Mouse (Mus musculus) limb, embryonic 14.5 days (tissue): ENCODE results near the gene Gm20388. TPM values are rescaled to one million over a fixed set of nuclear protein-coding genes. Genes with fewer than 3 reads are reported as not detected.

ENCODE experiments used
- ATAC-seq: fragments of 200-750 bp; cut with Nextera tagmentation; 2 replicates; pipeline ENCODE4 v1.8.0; 2017; ENCODE audit warnings: low read depth, moderate number of reproducible peaks, moderate TSS enrichment; ENCODE audit not compliant: low FRiP score
- DNase-seq: peaks from one replicate; pipeline ENCODE4 v3.0.0-alpha.2; 2015; ENCODE audit warnings: low spot score
- H3K27ac ChIP-seq: fragments of 300-500 bp; sonication (generic); replicated peaks from 2 replicates; pipeline ENCODE4 v1.5.1; 2014; ENCODE audit warnings: low read depth, mild to moderate bottlenecking, low read length, moderate library complexity, mixed read lengths
- H3K27me3 ChIP-seq: fragments of 300-500 bp; sonication (generic); 2 replicates; pipeline ENCODE4 v1.6.1; 2014; ENCODE audit warnings: low read length, mixed read lengths; ENCODE audit not compliant: control insufficient read depth, insufficient read depth
- H3K36me3 ChIP-seq: fragments of 300-500 bp; sonication (generic); 2 replicates; pipeline ENCODE4 v1.6.1; 2014; ENCODE audit warnings: mild to moderate bottlenecking, low read length, moderate library complexity, mixed read lengths; ENCODE audit not compliant: control insufficient read depth, insufficient read depth
- H3K4me1 ChIP-seq: fragments of 300-500 bp; sonication (generic); 2 replicates; pipeline ENCODE4 v1.6.1; 2014; ENCODE audit warnings: antibody characterized with exemption, low read length, mixed read lengths; ENCODE audit not compliant: control insufficient read depth, insufficient read depth
- H3K4me2 ChIP-seq: fragments of 300-500 bp; sonication (generic); replicated peaks from 2 replicates; pipeline ENCODE4 v1.6.1; 2014; ENCODE audit warnings: low read depth, mild to moderate bottlenecking, low read length, moderate library complexity; ENCODE audit not compliant: severe bottlenecking
- H3K4me3 ChIP-seq: fragments of 300-500 bp; sonication (generic); replicated peaks from 2 replicates; pipeline ENCODE4 v1.5.1; 2014; ENCODE audit warnings: low read length
- H3K9ac ChIP-seq: fragments of 300-500 bp; sonication (generic); 2 replicates; pipeline ENCODE4 v1.6.1; 2014; ENCODE audit warnings: mild to moderate bottlenecking, low read depth, low read length, moderate library complexity; ENCODE audit not compliant: severe bottlenecking
- H3K9me3 ChIP-seq: fragments of 300-500 bp; sonication (generic); 2 replicates; pipeline ENCODE4 v1.6.1; 2016; ENCODE audit warnings: low read length; ENCODE audit not compliant: control insufficient read depth
- POLR2A ChIP-seq: fragments of 200-500 bp; IDR thresholded peaks from 2 replicates; pipeline ENCODE4 v1.8.0; 2012; ENCODE audit warnings: inconsistent platforms, mild to moderate bottlenecking, moderate library complexity, borderline replicate concordance; ENCODE audit not compliant: insufficient read depth, insufficient read length; ENCODE audit errors: extremely low read depth
- WGBS: fragments of 180-500 bp; shearing (Covaris S2); extraction: QIAGEN DNeasy Blood & Tissue Kit; methylation state at CpG from one replicate; pipeline ENCODE4 v1.1.7; 2014; 5-methylcytosine and 5-hydroxymethylcytosine counted together
- polyA plus RNA-seq, 2 experiments: library from polyadenylated mRNA; depleted of rRNA in 1 of 2; stranded (reverse) in 1 of 2; unstranded in 1 of 2; fragments of >200 nt; fragmentation: Nextera tagmentation in 1 of 2; extraction: Ambion mirVana in 1 of 2; gene quantifications; 2 replicates each; pipeline versions ENCODE4 v1.2.1 to v1.2.3; 2012 to 2014

The Gm20388 gene
- polyA plus RNA-seq, 2 experiments = 1.9 to 49.9 TPM

DNA sequence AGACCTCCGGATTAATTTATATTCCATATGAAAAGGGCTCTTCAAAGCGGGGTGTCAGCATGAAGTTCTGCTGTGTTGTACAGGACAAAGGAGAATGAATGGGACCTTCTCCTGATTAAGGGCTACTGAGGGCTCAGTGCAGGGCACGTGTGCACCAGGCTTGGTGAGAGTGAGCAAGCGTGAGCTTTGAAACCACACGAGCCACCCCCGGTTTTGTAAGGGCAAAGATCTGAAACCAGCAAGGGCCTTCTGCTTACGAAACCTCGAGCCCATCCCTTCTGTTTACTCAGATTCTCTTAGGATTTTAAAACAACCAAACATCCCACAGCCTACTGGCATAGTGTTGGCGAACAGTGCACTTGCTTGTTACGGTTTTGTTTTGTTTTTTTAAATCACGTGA is 3750.9 kb downstream of the Gm20388 start:
- no peak for DNase-seq

DNA sequence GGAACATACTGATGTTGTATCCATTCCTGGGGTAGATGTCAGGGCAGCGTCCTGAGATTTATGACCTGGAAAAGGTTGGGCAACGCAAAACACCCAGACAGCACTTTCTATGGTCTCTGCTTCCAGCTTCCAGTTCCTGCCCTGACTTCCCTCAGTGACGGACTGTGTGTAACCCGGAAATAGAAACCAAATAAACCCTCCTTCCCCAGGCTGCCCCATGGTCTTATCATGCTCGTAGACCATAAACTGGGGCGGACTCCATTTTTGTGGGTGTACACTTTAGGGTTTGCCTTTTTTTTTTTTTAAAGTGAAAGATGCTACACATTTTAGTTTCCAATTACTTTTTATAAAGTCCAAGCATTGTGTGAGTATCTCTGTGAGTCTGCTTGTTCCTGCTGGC is 3754.9 kb downstream of the Gm20388 start:
- no peak overlapping the region for H3K27ac ChIP-seq
- H3K4me2 ChIP-seq = no peak overlapping the region
- ATAC-seq (no peak), DNase-seq (no peak)
- no peaks in the 10 kb centered on the region for H3K4me1 ChIP-seq
- H3K4me3 ChIP-seq = no peak overlapping the region
- no peak for TF ChIP-seq POLR2A
- no peak overlapping the region for H3K9ac ChIP-seq
- peaks cover 33% of the 10 kb centered on the region for H3K36me3 ChIP-seq
- no peaks in the 10 kb centered on the region for H3K27me3 ChIP-seq
- WGBS = 73% methylated on average over 6 of the region's 6 CpGs
- H3K9me3 ChIP-seq = no peaks in the 10 kb centered on the region

More for the DNA sequence above, 3750.9 kb downstream of the Gm20388 start:
- H3K4me3 ChIP-seq = no peak overlapping the region
- H3K27ac ChIP-seq = no peak overlapping the region
- no peak overlapping the region for H3K9ac ChIP-seq
- no peak for TF ChIP-seq POLR2A
- H3K36me3 ChIP-seq = peaks cover 57% of the 10 kb centered on the region
- no peak overlapping the region for H3K4me2 ChIP-seq
- WGBS = 93% methylated on average over 11 of the region's 11 CpGs
- ATAC-seq = no peak
- no peaks in the 10 kb centered on the region for H3K4me1 ChIP-seq
- no peaks in the 10 kb centered on the region for H3K27me3 ChIP-seq
- no peaks in the 10 kb centered on the region for H3K9me3 ChIP-seq

DNA sequence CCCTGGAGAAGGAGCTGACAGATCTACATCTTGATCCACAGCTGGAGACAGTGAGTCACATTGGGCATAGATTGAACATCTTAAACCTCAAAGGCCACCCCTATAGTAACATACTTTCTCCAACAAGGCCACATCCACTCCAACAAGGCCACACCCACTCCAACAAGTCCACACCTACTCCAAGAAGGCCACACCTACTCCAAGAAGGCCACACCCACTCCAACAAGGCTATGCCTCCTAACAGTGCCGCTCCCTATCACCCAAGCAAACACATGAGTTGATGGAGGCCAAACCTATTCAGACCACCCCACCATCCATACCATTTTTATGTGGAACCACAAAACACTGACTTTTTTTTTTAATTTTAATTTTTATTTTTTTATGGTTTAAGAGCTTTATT is 3756.2 kb downstream of the Gm20388 start:
- ATAC-seq (no peak), DNase-seq (no peak)
- H3K4me3 ChIP-seq = no peak overlapping the region
- H3K9me3 ChIP-seq = no peaks in the 10 kb centered on the region
- H3K27me3 ChIP-seq = no peaks in the 10 kb centered on the region
- H3K4me2 ChIP-seq = no peak overlapping the region
- H3K9ac ChIP-seq = no peak overlapping the region
- H3K27ac ChIP-seq = no peak overlapping the region
- H3K4me1 ChIP-seq = no peaks in the 10 kb centered on the region
- 88% methylated on average over 1 of the region's 1 CpGs for WGBS
- H3K36me3 ChIP-seq = peaks cover 21% of the 10 kb centered on the region
- no peak for TF ChIP-seq POLR2A

DNA sequence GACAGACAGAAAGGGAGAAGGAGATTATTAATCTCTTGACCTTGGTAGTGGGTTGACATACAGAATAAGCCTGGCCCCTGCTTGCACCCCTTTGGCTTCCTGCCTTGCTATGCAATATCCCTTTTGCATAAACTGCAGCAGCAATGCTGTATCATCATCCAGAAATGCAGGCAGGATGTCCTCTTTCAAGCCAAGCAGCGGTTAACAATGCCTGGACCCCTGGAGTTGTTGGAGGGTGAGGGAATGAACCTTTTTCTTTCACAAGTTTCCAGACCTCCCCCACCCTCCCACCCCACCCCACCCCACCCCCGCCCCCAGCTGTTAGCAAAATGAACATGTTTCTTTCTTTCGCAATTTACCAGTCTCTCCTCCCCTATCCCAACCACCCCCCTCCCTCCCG is 3758.0 kb downstream of the Gm20388 start:
- 38% methylated on average over 4 of the region's 4 CpGs for WGBS

DNA sequence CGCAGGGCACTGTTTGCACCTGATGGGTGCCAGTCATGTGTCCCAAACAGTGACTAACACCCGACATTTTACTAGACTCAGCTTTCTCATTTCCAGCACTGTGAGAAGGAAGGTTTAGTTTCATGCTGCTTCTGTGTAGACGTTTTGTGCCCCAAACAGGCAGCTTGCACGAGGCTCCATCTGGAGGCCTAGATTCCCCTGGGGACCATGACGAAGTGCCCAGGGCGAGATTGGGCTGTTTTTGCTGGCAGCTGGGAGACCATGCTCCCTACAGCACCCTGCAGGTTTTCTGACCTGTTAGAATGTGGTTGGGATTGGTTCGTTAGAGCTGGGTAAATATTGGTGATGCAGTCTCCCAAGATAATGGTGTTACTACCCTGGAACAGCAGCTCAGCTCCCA is 3760.1 kb downstream of the Gm20388 start:
- no peak for DNase-seq
- no peak for TF ChIP-seq POLR2A
- Histone ChIP-seq H3K4me1 (0 out of 2 replicates have a peak, but pooled peaks cover 1% of the 10 kb centered on the region), H3K27ac (no peak overlapping the region), H3K4me2 (no peak overlapping the region), H3K4me3 (no peak overlapping the region), H3K27me3 (no peaks in the 10 kb centered on the region), H3K9me3 (no peaks in the 10 kb centered on the region), H3K9ac (no peak overlapping the region), H3K36me3 (no peaks in the 10 kb centered on the region)
- ATAC-seq = no peak
- WGBS = 50% methylated on average over 7 of the region's 7 CpGs

More for the DNA sequence above, 3758.0 kb downstream of the Gm20388 start:
- H3K36me3 ChIP-seq = peaks cover 10% of the 10 kb centered on the region; the same call in 1 of the 2 replicates
- H3K4me1 ChIP-seq = no peaks in the 10 kb centered on the region
- no peak for TF ChIP-seq POLR2A
- H3K27me3 ChIP-seq = no peaks in the 10 kb centered on the region
- no peaks in the 10 kb centered on the region for H3K9me3 ChIP-seq
- H3K4me2 ChIP-seq = no peak overlapping the region
- no peak overlapping the region for H3K4me3 ChIP-seq
- no peak overlapping the region for H3K9ac ChIP-seq
- no peak overlapping the region for H3K27ac ChIP-seq
- DNase-seq = no peak
- ATAC-seq = no peak

DNA sequence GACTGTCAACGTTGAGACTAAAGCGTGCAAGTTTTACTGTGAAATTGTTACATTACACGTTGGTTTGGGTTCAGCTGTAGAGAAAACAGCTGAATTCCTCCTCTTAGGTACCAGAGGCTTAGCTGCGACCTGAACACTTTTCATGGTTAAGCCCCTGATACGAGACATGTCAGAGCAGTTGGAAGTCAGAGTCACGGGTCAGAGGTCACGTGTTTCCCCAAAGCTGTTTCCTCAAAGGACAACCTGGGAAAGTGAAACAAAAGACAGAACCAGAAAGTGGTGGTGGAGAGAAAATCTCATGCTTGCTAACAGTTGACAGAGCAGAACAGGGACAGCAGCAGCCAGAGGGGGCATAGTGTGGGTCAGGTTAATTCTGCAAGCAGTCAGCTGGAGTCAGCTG is 3760.8 kb downstream of the Gm20388 start:
- WGBS = 63% methylated on average over 7 of the region's 7 CpGs

More for the DNA sequence above, 3760.8 kb downstream of the Gm20388 start:
- no peak for TF ChIP-seq POLR2A
- Histone ChIP-seq H3K27me3 (no peaks in the 10 kb centered on the region), H3K27ac (no peak overlapping the region), H3K36me3 (no peaks in the 10 kb centered on the region), H3K4me3 (no peak overlapping the region), H3K9me3 (no peaks in the 10 kb centered on the region), H3K4me1 (0 out of 2 replicates have a peak, but pooled peaks cover 2% of the 10 kb centered on the region), H3K4me2 (no peak overlapping the region), H3K9ac (no peak overlapping the region)
- ATAC-seq (no peak), DNase-seq (no peak)
